Mouse (Mus musculus) right cerebral cortex, adult 2 months (tissue): ENCODE measurements around the gene Sgk1.

ENCODE experiments used
- DNase-seq, 2 experiments: peaks; one replicate each; pipeline ENCODE4 v3.0.0; 2021 to 2022; ENCODE audit warnings: low spot score in 2 of 2

Gene Sgk1

DNA sequence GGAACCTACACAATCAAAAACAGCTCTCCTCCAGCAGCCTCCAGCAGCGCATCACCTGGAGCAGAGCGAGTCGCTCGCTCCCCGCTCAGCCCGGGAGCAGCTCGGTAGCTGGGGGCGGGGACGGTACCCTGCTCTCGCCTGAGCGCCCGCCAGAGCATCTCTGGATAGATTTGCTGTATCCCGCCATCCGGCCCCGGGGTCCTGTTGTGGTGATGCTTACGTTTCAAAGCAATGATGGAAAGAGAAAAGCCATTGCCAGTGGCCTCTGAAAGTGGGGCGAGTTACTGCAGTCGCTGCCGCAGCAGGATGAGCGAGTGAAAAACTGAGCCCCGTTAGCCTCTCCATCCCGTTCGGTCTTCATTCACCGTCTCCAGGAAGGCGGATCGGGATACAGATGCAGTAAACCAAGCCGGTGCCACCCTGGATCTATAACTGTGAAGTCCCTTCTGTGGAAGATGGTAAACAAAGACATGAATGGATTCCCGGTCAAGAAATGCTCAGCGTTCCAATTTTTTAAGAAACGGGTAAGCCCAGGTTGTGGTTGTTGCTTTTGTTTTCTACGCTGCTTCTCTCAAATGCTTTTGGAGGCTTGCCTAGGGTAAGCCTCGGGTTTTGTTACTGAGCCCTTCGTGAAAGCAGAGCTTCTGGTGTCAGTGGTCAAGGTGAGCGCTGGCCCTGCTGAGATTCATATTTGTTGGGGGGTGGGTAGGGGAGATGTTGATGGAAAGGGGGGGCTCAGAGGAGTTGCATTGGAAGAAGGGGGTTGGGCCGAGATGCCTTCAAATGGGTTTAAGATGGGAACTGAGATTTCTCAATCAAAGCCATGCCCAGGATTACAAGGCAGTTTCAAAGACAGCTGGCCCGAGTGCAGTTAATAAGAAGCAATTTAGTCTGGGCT is at the start of gene Sgk1:
Gene Sgk1 (plus strand): TSS at position 1 of the 898 bp plus-strand sequence.
- peak; percentile 66 to 68 for DNase-seq

DNA sequence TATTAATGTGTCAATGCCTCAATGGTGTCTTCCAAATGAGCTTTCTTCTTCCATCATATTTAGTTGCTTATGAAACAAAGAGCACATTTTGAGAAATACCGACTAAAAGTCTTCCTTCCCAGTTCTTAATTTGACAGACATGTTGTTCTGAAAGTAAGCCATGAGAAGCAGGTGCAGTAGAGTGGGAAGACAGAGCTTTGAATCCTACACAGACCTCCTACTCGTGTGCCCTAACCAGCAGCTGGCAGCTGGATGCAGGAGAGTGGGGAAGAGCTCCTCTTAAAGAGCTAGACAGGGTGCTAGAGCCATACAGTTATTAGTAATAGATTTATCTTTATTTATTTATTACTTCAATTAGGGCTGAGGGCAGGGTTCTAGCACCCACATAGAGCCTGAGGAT is 49.7 kb upstream of the Sgk1 start:
- DNase-seq: no peak

DNA sequence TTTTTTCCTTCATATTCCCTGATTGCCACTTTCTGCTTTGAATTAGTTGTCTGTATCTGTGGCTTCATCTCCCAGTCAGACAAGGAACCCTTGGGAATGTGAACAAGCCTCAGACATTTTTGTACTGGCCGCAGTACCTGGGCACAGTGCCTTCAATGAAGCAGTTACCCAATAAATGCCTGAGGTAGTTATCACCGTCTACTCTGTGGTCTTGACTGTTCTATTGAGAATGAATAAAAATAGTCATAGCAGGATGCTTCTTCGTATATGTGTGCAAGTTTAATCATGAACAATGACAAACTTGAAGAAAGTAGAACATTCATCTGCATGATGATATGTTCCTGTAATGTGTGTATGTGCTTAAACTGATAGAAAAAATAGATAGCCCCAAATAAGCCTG is 48.2 kb upstream of the Sgk1 start:
- DNase-seq: no peak

DNA sequence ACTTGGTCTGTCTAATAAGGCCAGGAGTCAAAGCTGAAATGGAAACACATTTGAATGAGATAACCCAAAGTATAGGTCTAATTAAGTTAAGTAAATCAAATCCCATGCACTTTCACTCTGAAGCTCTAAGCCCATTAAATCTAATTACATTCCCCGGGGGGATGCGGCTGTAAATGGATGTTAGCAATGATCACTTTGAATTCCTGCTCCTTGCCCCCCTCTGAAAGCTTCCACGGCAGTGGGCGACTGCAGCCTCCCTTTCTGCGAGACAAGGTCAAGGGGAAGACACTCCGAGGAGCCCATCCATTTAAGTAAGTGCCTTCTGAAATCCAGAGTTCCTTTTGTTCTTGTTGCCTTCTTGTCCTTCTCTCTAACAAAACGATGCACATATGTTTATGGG is 46.9 kb upstream of the Sgk1 start:
- DNase-seq: no peak

DNA sequence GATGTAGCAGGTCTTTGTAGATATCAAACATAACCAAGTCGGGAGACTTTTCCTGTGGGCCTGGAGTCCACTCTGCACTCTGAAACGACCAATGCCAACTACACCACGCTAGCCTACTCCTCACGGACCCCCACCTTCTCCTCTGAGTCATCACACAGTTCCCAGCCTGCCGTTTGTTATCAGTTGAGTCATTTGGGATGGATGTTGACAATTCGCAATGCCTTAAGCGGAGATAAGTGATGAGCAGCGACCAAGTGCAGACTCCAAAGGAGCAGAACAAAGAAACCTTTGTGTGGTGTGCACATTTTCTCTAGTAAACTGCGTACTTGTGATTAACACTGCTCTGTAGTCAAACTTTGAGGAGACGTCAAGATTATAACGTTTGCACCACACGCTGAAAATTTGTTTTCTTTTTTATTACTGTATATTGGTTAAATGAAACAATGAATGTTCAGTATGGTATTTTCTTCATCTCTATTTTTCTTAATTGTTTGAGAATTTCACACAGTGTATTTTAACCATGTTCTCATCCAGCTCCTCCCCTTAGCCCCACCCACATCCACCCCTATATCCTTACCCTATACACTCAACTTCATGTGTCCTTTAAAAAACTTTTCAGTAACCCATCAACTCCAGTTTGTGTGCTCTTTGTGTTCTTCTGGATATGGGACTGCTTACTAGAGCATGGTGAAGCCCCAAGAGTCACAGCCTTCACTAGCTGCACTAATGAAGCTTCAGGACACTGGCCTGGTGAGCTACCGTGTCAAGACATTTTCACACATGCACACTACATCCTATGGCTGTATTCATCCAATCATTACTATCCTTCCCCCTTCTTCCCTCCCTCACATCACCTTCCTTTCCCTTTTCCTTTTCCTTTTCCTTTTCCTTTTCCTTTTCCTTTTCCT is 42.5 kb upstream of the Sgk1 start:
- no peak for DNase-seq

DNA sequence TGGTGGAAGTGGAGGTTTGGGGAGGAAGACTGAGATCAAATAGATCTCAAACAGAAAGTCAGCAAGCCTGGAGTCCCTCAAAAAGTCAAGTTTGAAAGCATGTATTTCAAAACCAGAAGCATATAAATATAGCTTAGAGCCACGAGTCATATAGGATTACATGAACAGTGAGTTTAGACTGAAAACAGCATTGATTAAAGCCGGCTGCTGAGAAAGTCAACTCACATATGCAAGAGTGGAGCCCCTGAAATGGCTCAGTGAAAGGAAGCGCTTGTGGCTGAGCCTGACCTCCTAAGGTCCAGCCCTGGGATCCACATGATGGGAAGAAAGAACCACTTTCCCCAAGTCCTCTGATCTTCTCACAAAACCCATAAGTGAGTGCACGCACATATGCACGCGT is 38.7 kb upstream of the Sgk1 start:
- DNase-seq: no peak

DNA sequence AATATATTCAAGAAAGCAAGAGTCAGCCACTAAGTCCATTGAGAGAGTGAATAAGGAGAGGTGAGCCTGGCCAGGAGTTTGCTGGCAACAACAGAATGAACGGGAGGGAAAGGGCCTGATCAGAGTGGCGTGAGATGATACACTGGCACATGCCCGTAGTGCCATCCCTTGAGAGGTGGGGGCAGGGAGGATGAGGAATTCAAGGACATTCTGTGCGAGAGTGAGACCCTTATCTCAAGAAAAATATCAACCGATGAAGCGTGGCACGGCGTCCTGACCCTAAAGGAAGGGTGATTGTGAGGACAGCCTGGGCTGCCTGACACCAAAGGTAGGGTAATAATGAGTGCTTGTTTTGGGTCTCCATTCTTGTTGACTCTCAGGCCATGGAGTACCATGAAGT is 38.1 kb upstream of the Sgk1 start:
- DNase-seq: no peak

DNA sequence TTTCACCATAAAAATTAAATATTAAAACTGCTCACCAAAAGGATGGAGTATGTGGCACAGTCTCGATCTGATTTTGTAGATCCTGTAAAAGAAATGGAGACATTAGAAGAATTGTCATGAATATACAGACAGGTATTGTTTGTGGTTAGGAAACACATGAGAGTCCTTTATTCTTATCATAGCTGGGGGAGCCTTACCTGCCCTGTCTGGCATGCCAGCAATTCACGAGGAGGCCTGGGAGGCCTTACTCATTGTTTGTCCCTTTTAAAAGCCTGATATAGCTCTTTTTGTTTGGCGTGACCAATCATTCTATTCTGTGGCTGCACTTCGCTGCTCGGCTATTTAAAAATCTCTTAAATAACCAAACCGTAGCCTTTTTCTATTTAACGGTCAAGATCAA is 37.6 kb upstream of the Sgk1 start:
- DNase-seq: no peak

DNA sequence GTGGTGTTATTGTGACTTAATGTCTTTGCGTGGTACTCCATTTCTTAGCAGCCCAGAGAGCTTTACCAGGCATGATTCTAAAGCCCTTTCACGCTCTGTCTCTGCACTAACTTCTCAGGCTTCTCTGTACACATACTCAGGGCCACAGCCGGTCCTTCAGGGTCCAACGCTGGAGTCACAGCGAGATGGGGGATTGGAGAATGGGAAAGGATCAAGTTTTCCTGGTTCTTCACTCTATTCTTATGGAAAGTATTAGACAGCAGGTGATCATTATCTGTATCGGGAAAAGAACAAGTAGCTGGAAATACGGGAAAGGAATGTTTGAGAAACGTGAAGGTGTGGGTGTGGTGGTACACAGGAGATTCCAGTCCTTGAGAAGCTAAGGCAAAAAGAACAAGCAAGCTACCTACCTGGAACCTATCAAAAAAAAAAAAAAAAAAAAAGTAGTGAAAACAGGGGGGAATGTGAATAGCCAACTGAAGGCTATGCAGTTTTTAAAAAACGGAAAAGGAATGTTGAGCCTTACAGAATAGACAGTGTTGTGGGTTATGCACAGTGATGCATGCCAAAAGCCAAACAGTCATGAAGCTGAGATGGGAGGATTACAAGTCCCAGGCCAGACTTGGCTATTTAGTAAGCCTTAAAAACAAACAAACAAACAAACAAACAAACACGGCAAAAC is 36.2 kb upstream of the Sgk1 start:
- DNase-seq: no peak

DNA sequence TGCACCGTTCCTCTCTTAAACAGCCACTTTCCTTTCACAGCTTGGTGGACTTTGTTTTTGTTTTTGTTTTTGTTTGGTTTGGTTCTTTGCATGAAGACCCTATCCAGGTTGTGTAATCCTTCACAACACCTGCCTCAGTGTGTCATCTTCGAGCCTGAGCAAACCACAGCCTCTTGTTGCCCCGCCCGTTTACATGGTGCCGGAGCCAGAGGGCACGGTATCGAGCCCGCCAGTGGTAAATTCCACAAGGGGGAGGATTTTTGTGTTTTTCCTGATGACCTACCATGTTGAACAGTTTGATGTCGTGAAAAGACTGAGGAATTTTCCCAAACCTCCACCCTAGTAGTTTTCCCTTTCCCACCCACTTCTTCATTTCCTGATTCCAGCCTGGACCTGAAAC is 35.6 kb upstream of the Sgk1 start:
- no peak for DNase-seq

DNA sequence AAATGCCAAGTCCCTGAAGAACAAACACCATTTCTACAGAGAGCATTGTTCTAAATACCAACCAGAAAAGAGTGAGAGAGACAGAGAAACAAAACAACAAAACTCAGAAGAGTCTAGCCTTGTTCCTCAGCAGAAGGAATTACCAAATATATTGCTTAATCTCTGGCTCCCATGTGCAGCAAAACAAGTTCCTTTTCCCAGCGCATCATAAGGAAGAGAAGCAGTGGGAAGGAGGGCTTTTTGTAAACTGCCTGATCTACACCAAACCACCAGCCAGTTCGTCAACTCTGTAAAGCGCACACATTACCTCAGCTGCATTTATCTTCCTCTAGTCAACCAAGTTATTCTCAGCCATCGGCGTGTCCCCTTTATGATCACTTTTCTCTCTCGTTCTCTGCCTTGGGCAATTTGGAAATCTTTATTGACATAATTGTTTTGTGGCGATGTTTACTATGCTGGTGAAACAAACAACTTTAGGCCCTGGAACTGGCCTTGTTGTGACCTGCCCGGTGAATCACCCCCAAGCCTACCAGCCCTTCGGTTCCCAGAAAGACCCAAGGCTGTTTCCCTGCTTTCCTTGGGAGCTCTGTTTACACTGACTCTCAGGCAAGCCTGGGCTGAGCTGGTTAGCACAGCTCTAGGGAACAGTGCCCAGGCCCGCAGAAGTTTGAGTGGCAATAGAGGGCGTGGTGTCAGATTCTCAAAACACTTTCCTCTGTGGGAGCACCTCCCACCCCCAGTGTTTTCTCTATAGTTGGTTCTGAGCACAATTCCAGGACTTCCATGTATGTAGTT is 34.8 kb upstream of the Sgk1 start:
- DNase-seq: no peak

DNA sequence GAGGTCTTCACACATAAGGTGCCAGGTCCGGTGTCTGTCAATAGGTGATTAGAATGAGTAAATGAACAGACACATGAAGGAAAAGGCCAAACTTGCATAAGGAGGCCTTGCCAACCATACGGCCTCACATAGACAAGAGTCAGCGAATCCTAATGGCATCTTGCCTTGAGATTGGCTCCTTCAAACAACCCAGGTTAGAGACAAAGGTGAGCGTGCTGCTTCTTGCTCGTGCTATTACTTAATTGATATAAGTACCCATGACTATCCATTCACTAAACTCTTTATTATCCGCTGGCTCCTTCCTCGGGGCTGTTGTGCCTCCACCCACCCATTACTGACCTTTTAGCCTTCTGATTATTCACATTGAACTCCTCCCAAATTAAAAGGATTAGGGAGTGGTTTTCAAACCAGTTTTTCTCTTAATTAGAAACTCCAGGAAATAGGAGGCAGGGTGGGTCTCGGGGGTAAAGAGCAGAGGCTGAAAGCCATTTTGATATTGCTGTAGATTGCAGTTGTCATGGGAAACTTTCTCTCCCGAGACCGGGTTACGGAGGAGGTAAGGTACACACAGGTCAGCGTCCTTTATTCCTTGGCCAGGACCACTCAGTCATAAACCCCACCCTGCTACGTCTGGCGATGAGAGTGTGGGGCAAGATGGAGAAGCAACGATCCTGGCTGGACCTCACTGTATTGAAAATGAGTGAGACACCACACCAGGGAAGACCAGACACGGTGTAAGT is 33.9 kb upstream of the Sgk1 start:
- DNase-seq: no peak

DNA sequence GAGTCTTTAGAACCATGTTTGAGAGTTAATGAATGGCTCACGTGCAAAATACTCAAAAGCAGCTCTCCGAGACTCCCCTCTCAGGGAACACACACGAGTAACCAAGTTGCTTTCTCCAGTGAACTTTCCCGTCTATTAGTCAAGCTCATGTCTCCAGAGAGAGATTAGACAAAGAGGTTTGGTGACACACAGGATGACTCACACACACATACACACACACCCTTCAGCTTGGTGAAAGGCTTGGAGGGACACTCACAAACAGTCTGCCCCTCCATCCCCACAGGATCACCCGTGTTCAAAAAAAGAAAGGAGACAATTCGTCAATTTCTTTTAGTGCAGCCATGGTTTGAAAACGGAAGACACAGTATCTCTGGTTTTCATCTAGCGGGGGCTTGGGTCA is 32.7 kb upstream of the Sgk1 start:
- DNase-seq: no peak

DNA sequence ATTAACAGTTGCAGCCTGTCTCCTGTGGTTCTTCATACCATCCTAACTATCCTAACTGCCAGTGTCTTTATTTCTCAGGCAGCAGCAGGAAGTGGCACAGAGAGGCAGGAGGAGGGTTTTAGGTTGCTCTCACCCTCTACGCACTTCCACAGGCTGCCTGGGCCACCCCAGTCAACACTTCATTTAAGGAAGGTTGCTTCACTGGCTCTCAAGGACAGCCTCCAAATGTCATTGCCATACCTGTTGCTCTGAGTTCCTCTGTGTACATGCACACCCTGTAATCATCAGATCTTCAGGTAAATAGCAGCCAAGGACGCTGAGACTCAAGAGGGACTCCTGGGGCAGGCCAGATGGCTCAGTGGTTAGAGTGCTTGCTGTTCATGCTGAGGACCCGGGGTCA is 31.7 kb upstream of the Sgk1 start:
- no peak for DNase-seq

DNA sequence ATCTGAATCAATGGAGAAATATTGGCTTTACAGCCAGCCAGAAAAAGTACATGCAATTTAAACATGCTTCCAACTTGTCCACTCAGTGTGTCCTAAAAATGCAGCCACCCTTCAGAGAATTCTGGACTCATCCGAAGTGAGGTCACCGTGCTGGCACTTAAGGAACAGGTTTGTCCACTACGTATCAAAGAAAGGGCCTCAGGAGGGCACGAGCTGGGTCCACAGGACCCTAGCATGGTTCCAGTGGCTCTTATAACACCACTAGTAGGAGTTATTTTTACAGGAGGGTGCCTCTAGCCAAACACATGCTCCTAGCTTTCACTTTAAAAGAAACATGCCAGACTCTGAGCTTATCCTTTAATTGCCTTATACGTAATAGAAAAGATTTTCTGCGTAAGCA is 28.9 kb upstream of the Sgk1 start:
- no peak for DNase-seq

DNA sequence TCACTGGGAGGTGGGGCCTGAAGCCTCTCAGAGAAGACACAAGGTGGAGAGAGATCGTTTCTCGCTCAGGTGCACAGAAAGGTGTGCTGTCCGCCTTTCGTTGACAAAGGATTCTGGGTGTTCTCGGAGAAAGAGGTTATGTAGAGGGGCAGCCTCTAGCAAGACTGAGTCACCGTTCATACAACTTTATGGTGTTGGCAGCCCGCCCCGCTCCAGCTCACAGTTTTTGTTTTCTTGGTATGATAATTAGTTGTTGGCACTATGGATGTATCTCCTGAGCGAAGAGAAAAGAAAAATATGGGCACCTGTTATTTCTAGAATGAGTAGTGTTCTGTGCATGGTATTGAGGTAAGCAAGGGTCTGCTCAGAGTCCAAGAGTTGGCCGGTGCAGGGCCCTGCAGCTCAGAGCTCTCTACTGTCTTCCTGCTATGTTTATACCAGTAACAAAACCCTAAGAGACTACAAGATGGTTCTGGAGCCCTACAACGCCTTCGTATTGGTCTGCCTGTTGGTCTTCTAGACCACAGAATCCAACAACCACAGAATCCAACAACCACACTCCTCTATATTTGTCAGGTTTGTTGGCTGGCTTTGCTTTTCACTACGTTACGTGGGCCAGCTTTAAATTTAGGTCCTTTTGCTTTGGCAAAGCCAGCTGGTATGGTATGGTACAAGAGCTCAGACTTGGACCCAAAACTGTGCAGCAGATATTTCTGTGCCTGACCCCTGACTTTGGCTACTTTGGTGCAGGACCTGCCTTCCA is 28.2 kb upstream of the Sgk1 start:
- DNase-seq: peak; percentile 17 to 53

DNA sequence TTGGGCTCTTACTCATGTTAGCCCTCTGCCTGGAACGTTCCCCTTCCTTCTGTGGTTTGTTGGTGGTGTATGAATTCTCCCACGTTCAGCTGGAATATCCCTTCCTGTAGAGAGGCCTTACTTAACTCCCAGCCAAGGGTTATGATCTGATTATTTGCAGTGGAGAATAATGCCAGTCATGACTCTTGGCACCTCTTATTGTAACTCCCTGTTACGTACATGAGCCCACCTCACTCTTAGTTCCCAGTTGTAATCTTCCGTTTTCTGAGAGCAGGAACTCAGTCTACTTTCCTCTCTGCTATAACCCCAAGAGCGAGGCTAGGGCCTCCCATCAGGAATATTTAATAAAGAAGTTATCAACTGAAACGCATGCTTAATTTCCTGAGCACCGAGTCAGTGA is 26.6 kb upstream of the Sgk1 start:
- DNase-seq: no peak

DNA sequence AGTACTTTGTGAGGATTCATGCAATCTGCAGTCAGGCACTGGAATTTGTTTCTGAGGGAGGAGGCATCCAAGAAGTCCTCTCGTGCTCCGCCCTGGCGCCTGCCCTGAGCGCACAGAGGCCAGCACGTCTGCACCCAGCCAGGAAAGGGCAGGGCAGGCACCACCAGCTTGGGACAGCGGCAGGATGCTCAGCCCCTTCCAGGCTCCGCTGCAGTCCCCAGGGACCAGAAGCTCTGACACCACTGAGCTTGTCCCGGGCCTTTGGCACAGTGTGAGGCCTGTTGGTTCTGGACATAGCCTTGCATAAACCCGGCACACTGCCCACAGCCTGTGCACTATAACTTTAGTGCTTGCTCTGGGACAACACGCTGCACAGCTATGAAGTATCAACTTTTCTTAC is 24.3 kb upstream of the Sgk1 start:
- DNase-seq: no peak

DNA sequence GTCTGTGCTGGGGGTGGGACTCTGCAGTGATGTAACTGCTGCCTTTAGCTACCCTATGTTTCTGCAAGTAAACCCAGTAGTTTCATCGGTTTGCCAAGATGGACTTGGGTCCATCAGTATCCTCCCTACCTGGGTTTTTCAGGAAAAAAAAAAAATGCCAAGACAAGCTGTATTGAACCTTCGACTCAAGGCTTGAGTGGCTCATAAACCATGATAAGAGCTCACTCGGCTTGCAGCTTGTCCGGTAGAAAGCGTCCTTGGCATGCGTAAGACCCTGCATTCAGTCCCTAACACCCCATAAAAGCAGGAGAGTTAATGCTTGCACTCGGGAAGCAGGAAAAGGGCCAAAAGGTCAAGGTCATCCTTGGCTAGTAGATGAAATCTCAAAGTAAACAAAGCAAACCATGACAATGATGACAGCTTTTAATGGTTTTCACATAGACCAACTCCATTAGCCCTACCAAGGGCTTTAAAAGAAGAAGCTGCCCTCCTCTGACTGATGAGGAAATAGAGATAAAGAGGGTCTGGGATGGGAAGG is 23.5 kb upstream of the Sgk1 start:
- no peak for DNase-seq

DNA sequence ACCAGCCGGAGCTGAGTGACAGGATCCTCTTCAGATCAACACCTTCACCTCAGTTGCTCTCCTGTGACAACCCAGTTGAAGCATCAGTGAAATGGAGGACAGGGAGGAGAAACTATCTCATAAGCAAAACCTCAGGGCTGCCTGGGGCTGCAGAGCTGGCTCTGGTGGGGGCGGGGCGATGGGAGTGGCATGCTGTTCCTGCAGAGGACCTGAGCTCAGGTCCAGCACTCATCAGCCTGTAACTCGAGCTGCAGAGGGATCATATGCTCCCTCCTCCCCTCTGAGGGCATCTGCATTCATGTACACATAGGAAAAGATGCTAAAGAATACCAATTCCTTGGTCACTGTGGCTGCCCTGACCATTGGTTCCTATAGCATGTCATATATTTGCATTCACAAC is 15.5 kb upstream of the Sgk1 start:
- DNase-seq: no peak
